Mouse (Mus musculus): ENCODE results near the gene Aldh1a2.

- TF ChIP-seq GATA1 (IDR thresholded peaks at IDR 0.05; ENCODE audit: borderline replicate concordance, low read length) (no peak), FLI1 (IDR thresholded peaks at IDR 0.05; ENCODE audit: low read length) (no peak)
Measured at GRCm38 (mm10) chr9:71242412-71242781, 26.8 kb downstream of the Aldh1a2 start.
